Mouse (Mus musculus): Measurements from ENCODE around the gene Prok1.

Gene Prok1

GRCm38 (mm10) chr3:107239607-107240006 is at the start of gene Prok1:
Gene Prok1 (minus strand): TSS chr3:107239707.
- DNase-seq = no peak

GRCm38 (mm10) chr3:107287346-107287745 is 47.8 kb upstream of the Prok1 start:
- no peak for DNase-seq

- DNase-seq = no peak
Observed at GRCm38 (mm10) chr3:107286123-107286522, 46.6 kb upstream of the Prok1 start.

GRCm38 (mm10) chr3:107278479-107279269 is 39.2 kb upstream of the Prok1 start, which contains the start of gene Lamtor5:
Gene Lamtor5 (plus strand): TSS chr3:107278858.
- DNase-seq = peak; percentile 92

GRCm38 (mm10) chr3:107276626-107277025 is 37.1 kb upstream of the Prok1 start:
- no peak for DNase-seq

GRCm38 (mm10) chr3:107275996-107276395 is 36.5 kb upstream of the Prok1 start:
- no peak for DNase-seq

- no peak for DNase-seq
Observed at GRCm38 (mm10) chr3:107275351-107275750, 35.8 kb upstream of the Prok1 start.

- DNase-seq = peak; percentile 49
Observed at GRCm38 (mm10) chr3:107273820-107274219, 34.3 kb upstream of the Prok1 start.

- DNase-seq = no peak
Observed at GRCm38 (mm10) chr3:107272433-107272832, 32.9 kb upstream of the Prok1 start.

GRCm38 (mm10) chr3:107266814-107267345 is 27.4 kb upstream of the Prok1 start:
- no peak for DNase-seq

- DNase-seq = no peak
Observed at GRCm38 (mm10) chr3:107261851-107262165, 22.3 kb upstream of the Prok1 start.

GRCm38 (mm10) chr3:107260956-107261850 is 21.7 kb upstream of the Prok1 start:
- no peak for DNase-seq

- no peak for DNase-seq
Observed at GRCm38 (mm10) chr3:107257924-107258323, 18.4 kb upstream of the Prok1 start.

GRCm38 (mm10) chr3:107256724-107257123 is 17.2 kb upstream of the Prok1 start:
- DNase-seq = no peak

- DNase-seq = no peak
Observed at GRCm38 (mm10) chr3:107255992-107256391, 16.5 kb upstream of the Prok1 start.

GRCm38 (mm10) chr3:107253925-107254324 is 14.4 kb upstream of the Prok1 start:
- DNase-seq = no peak

GRCm38 (mm10) chr3:107252035-107252434 is 12.5 kb upstream of the Prok1 start:
- no peak for DNase-seq

- no peak for DNase-seq
Observed at GRCm38 (mm10) chr3:107250320-107250719, 10.8 kb upstream of the Prok1 start.

- DNase-seq = no peak
Observed at GRCm38 (mm10) chr3:107249042-107249441, 9.5 kb upstream of the Prok1 start.

- no peak for DNase-seq
Observed at GRCm38 (mm10) chr3:107246876-107247275, 7.4 kb upstream of the Prok1 start.

GRCm38 (mm10) chr3:107241389-107242094 is 2.0 kb upstream of the Prok1 start:
- no peak for DNase-seq

- DNase-seq = no peak
Observed at GRCm38 (mm10) chr3:107238471-107238980, 981 bp downstream of the Prok1 start.

- no peak for DNase-seq
Observed at GRCm38 (mm10) chr3:107238051-107238450, 1.5 kb downstream of the Prok1 start.
